Mouse (Mus musculus): ENCODE results near the gene Mustn1. TPM values are rescaled to one million over a fixed set of nuclear protein-coding genes. Genes with fewer than 3 reads are reported as not detected.

The Mustn1 gene
- polyA plus RNA-seq, 1 experiment from 2014 or later: 0.46 TPM

DNA sequence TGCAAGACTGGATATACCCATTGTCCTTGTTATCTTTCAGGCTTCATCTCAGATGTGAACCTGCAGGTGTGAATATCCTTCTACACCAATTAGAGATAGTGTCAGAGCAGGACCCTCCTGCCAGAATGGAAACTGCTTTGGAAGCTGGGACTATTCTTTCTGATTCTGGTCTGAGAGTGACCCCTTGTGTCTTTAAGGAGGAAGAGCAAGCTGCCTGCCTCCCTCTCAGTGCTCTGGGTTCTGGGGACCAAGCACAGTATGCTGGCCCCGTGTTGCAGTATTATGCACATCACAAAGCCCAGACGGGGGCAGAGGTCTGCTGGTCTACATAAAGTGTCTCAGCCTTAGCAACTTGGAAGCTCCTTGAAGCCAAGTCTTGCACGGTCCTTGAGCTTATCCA, 13.7 kb upstream of the Mustn1 start:
- DNase-seq (ENCODE audit: low read depth, low spot score) (no peak), ATAC-seq (no peak)
- in situ Hi-C loops (cut with MboI; ENCODE audit: low pct_unique_long_range_greater_than_20kb): loop anchor here (5.0 kb wide), 1 partner anchor 77 kb away; the partner anchor contains the start of gene Itih1
- CTCF ChIA-PET: interaction anchor here (0.9 to 3.6 kb wide), 9 partner anchors 10 to 85 kb away, joined by 3 to 48 read pairs (median 4); partner anchors contain the start of genes Itih1, Itih3 and Mustn1
- TF ChIP-seq CTCF (IDR thresholded peaks at IDR 0.05): no peak
- H3K27me3 ChIP-seq: no peaks in the 10 kb centered on the region
- POLR2A ChIA-PET: no interaction called here

GRCm38 (mm10) chr14:30867042-30867441, 12.0 kb upstream of the Mustn1 start:
- ATAC-seq (peak; percentile 27), DNase-seq (ENCODE audit: low read depth, low spot score) (no peak)
- ChIA-PET POLR2A (interaction anchor here (0.6 kb wide), 1 partner anchor 69 kb away, joined by 3 read pairs; no protein-coding TSS in a partner anchor), CTCF (interaction anchor here (0.8 to 3.6 kb wide), 22 partner anchors 8 to 167 kb away, joined by 3 to 48 read pairs (median 5); partner anchors contain the start of genes Itih1, Itih3, Mustn1 and Nek4)
- in situ Hi-C loops (cut with MboI; ENCODE audit: low pct_unique_long_range_greater_than_20kb): loop anchor here (5.0 kb wide), 1 partner anchor 75 kb away; the partner anchor contains the start of gene Itih1
- H3K27me3 ChIP-seq: no peaks in the 10 kb centered on the region
- no peak for TF ChIP-seq CTCF (IDR thresholded peaks at IDR 0.05)

DNA sequence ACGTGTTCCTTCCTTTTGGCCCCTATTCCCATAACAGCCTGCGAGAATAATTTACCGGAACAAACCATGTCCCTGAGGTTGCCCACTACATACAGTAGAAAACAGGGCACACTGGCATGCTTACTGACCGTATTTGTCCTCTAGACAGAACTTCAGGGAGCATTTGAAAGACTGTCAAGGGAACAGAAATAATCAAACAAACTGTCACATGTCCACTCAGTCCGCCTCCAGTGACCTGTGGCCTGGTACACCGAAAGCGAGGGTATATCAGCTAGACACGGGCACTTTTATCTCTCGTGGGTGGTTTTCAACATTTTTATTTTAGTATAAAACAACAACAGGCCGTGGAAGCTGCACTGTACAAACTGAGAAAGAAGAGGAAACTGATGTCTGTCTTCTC, 10.2 kb upstream of the Mustn1 start:
- DNase-seq (ENCODE audit: low read depth, low spot score) (no peak), ATAC-seq (no peak)
- H3K27me3 ChIP-seq: no peaks in the 10 kb centered on the region
- CTCF ChIA-PET: no interaction called here
- no peak for TF ChIP-seq CTCF (IDR thresholded peaks at IDR 0.05)
- in situ Hi-C loops (cut with MboI; ENCODE audit: low pct_unique_long_range_greater_than_20kb): loop anchor here (5.0 kb wide), 1 partner anchor 73 kb away; the partner anchor contains the start of gene Itih1
- POLR2A ChIA-PET: no interaction called here

DNA sequence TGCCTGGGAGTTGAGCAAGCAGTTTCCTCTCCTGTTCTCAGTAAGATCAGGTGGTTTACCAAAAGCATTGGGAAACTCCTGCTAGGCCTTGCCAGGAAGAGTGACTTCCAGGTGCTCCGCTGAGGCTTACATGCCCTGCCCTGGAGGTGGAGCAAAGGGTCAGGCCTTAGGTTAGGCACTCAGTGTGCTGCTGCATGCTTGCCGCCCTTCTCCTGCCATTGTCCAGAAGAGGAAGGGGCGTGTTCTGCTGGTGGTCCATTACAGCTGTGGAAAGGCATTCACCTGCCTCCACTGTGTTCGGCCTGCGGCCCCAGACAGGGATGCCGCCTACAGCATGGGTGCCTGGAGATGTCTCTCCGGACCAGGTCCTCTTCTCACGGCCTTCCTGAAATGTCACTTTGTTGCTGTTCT, 9.6 kb upstream of the Mustn1 start:
- no peak for TF ChIP-seq CTCF (IDR thresholded peaks at IDR 0.05)
- H3K27me3 ChIP-seq: no peaks in the 10 kb centered on the region
- in situ Hi-C loops (cut with MboI; ENCODE audit: low pct_unique_long_range_greater_than_20kb): loop anchor here (5.0 kb wide), 1 partner anchor 73 kb away; the partner anchor contains the start of gene Itih1
- DNase-seq (ENCODE audit: low read depth, low spot score): no peak
- POLR2A ChIA-PET: no interaction called here
- no peak for ATAC-seq
- CTCF ChIA-PET: no interaction called here

- in situ Hi-C loops (cut with MboI; ENCODE audit: low pct_unique_long_range_greater_than_20kb): no loop called here
- DNase-seq (ENCODE audit: low read depth, low spot score) (no peak), ATAC-seq (no peak)
- H3K27me3 ChIP-seq: no peaks in the 10 kb centered on the region
- ChIA-PET CTCF (no interaction called here), POLR2A (no interaction called here)
- TF ChIP-seq CTCF (IDR thresholded peaks at IDR 0.05): no peak
Measured at GRCm38 (mm10) chr14:30870206-30871147, 8.5 kb upstream of the Mustn1 start.

- ATAC-seq: no peak
- ChIA-PET POLR2A (interaction anchor here (1.0 kb wide), 1 partner anchor 70 kb away, joined by 4 read pairs; no protein-coding TSS in a partner anchor), CTCF (interaction anchor here (1.1 to 3.5 kb wide), 5 partner anchors 8 to 77 kb away, joined by 3 to 24 read pairs (median 4); partner anchors contain the start of genes Itih1 and Nek4)
- no peak for TF ChIP-seq CTCF (IDR thresholded peaks at IDR 0.05)
- no peaks in the 10 kb centered on the region for H3K27me3 ChIP-seq
- no peak for DNase-seq (ENCODE audit: low read depth, low spot score)
- in situ Hi-C loops (cut with MboI; ENCODE audit: low pct_unique_long_range_greater_than_20kb): no loop called here
Measured at GRCm38 (mm10) chr14:30874095-30874700, 4.8 kb upstream of the Mustn1 start.

GRCm38 (mm10) chr14:30875130-30875865, 3.7 kb upstream of the Mustn1 start:
- ChIA-PET CTCF (interaction anchor here (1.1 to 3.5 kb wide), 7 partner anchors 9 to 76 kb away, joined by 3 to 24 read pairs (median 4); partner anchors contain the start of genes Itih1 and Nek4), POLR2A (interaction anchor here (1.0 kb wide), 1 partner anchor 69 kb away, joined by 4 read pairs; no protein-coding TSS in a partner anchor)
- no peaks in the 10 kb centered on the region for H3K27me3 ChIP-seq
- in situ Hi-C loops (cut with MboI; ENCODE audit: low pct_unique_long_range_greater_than_20kb): no loop called here
- no peak for TF ChIP-seq CTCF (IDR thresholded peaks at IDR 0.05)
- no peak for DNase-seq (ENCODE audit: low read depth, low spot score)
- peak; percentile 6 for ATAC-seq

GRCm38 (mm10) chr14:30875955-30876354, 3.0 kb upstream of the Mustn1 start:
- no peak for DNase-seq (ENCODE audit: low read depth, low spot score)
- peak; percentile 72 for ATAC-seq
- ChIA-PET POLR2A (interaction anchor here (1.1 kb wide), 1 partner anchor 69 kb away, joined by 3 read pairs; no protein-coding TSS in a partner anchor), CTCF (interaction anchor here (0.9 to 3.5 kb wide), 5 partner anchors 9 to 75 kb away, joined by 3 to 24 read pairs (median 4); partner anchors contain the start of genes Itih1 and Nek4)
- TF ChIP-seq CTCF (IDR thresholded peaks at IDR 0.05): no peak
- no peaks in the 10 kb centered on the region for H3K27me3 ChIP-seq
- in situ Hi-C loops (cut with MboI; ENCODE audit: low pct_unique_long_range_greater_than_20kb): no loop called here

GRCm38 (mm10) chr14:30876451-30876850, 2.5 kb upstream of the Mustn1 start:
- in situ Hi-C loops (cut with MboI; ENCODE audit: low pct_unique_long_range_greater_than_20kb): no loop called here
- DNase-seq (ENCODE audit: low read depth, low spot score): no peak
- ChIA-PET POLR2A (interaction anchor here (0.8 to 1.1 kb wide), 2 partner anchors 68 to 255 kb away, joined by 3 to 4 read pairs; no protein-coding TSS in a partner anchor), CTCF (interaction anchor here (0.9 to 3.5 kb wide), 5 partner anchors 10 to 75 kb away, joined by 3 to 24 read pairs (median 4); partner anchors contain the start of genes Itih1 and Nek4)
- no peak for TF ChIP-seq CTCF (IDR thresholded peaks at IDR 0.05)
- no peaks in the 10 kb centered on the region for H3K27me3 ChIP-seq
- ATAC-seq: no peak

All from Patski (cell line).